Mouse (Mus musculus): ENCODE data around the gene Tmem9b.

Tmem9b gene

GRCm38 (mm10) chr7:109686585-109687128, 66.0 kb downstream of the Tmem9b start:
- peak; percentile 61 for DNase-seq (ENCODE audit: low spot score)
